Mouse (Mus musculus): ENCODE results near the gene Col27a1. TPM values are rescaled to one million over a fixed set of nuclear protein-coding genes. Genes with fewer than 3 reads are reported as not detected.

The Col27a1 gene
- total RNA-seq, 2 experiments from 2014 or later = 3.3 to 4.0 TPM

- intact Hi-C loops (cut with DNase I) = no loop called here
- DNase-seq (ENCODE audit: low spot score in 2 of 2) = no peak
Observed at GRCm38 (mm10) chr4:63345261-63345660, 131.5 kb downstream of the Col27a1 start.

- no peak for DNase-seq (ENCODE audit: low spot score in 2 of 2)
- intact Hi-C loops (cut with DNase I) = no loop called here
Observed at GRCm38 (mm10) chr4:63346659-63347058, 132.9 kb downstream of the Col27a1 start.

DNA sequence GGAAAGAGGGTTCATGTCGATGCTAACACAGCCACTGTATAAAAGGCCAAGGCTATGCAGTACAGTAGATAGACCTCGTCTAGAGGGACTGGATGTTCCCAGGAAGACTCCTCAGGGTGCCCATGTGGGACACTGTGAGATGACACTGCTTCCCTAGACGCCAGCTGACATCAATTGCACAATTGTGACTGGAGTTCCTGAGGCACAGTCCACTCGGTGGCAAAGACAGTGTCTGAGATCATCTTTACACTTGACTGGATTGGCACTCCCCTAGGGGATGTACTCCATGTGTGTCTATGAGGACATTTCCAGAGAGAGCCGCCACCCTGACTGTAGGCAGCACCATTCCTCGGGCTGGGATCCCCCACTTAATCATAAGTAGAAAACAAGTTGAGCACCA lies 134.7 kb downstream of the Col27a1 start:
- intact Hi-C loops (cut with DNase I) = no loop called here
- DNase-seq (ENCODE audit: low spot score in 2 of 2) = no peak

- intact Hi-C loops (cut with DNase I) = no loop called here
Observed at GRCm38 (mm10) chr4:63355877-63356665, 142.3 kb downstream of the Col27a1 start, which contains the start of gene Orm3. TSS of gene Orm3 (plus strand) at chr4:63356162.

GRCm38 (mm10) chr4:63356981-63357570 lies 143.3 kb downstream of the Col27a1 start:
- no peak for DNase-seq (ENCODE audit: low spot score in 2 of 2)
- intact Hi-C loops (cut with DNase I) = no loop called here

More at GRCm38 (mm10) chr4:63355877-63356665, 142.3 kb downstream of the Col27a1 start, which contains the start of gene Orm3:
- DNase-seq (ENCODE audit: low spot score in 2 of 2) = no peak

DNA sequence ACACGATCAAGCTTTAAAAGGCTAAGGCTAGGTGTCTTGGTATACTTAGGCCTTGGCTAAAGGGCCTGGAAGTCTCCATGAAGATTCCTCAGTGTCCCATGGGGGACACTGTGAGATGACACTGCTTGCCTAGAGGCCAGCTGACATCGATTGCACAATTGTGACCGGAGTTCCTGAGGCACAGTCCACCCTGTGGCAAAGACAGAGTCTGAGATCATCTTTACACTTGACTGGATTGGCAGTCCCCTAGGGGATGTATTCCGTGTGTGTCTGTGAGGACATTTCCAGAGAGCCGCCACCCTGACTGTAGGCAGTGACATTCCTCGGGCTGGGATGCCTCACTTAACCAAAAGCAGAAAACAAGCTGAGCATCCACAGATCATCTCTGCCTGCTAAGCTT lies 146.1 kb downstream of the Col27a1 start:
- DNase-seq (ENCODE audit: low spot score in 2 of 2) = no peak
- intact Hi-C loops (cut with DNase I) = no loop called here

DNA sequence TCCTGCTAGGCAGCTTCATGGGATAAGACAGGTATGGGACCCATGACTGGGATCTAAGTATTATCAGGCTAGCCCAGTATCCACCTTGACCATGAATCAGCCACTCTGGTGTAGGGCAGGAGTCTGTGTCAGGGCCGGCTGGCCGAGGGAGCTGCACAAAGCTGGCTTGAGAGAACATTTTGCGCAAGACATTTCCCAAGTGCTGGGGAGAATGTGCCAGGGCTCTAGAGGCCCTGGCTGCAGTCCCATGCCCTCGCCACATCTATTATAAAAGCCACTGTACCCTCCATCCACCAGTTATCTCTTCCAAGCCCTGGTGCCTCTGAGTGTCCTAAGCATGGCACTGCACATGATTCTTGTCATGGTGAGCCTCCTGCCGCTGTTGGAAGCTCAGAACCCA lies 148.3 kb downstream of the Col27a1 start, which contains the start of gene Orm2:
Orm2 (plus strand) TSS at position 300 of the 400 bp plus-strand sequence.
- no peak for DNase-seq (ENCODE audit: low spot score in 2 of 2)
- intact Hi-C loops (cut with DNase I) = no loop called here

- peak; percentile 86 to 92 for DNase-seq (ENCODE audit: low spot score in 2 of 2)
- intact Hi-C loops (cut with DNase I) = loop anchor here (2.0 to 5.0 kb wide), 4 partner anchors 40 to 1124 kb away; no protein-coding TSS in a partner anchor
Observed at GRCm38 (mm10) chr4:63368577-63368976, 154.8 kb downstream of the Col27a1 start.

DNA sequence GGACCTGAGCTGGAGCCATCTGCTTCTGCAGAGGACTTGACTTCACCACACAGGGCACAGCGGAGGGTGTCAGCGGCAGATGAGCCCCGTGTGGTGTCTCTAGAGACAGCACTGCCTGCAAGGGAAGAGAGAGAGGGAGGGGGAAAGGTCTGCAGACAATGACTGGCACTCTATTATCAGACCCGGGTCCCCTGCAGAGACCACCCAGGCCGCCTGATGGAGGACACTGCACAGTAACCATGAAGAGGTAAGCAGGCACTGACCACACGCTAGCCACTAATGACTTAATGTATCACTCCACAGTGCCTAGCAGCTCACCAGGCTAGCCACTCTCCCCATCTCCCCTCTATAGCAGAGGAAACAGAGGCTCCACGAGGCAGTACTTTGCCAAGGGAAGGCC lies 157.1 kb downstream of the Col27a1 start:
- intact Hi-C loops (cut with DNase I) = no loop called here
- DNase-seq (ENCODE audit: low spot score in 2 of 2) = no peak

DNA sequence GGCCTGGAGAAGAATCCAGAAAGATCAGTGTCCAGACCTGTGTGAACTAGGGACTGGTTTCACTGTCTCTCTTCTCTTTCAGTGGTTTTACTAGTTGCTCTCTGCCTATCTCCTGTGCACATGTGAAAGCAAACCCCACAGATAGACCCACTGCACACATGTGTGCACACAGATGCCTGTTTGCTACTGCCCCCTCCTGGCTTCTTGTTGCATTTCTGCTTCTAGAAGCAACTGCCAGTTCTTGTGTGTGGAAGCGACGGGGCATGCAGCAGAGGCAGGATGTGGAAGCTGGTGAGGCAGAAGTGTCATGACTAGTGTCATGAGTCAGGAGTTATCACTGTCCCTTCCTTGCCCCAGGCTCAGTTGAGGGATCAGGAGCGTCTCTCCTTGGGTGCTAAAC lies 158.1 kb downstream of the Col27a1 start:
- DNase-seq (ENCODE audit: low spot score in 2 of 2) = peak in 1 of 2 experiments; percentile 27
- intact Hi-C loops (cut with DNase I) = no loop called here

GRCm38 (mm10) chr4:63373404-63373803 lies 159.6 kb downstream of the Col27a1 start:
- DNase-seq (ENCODE audit: low spot score in 2 of 2) = no peak
- intact Hi-C loops (cut with DNase I) = no loop called here

- intact Hi-C loops (cut with DNase I) = no loop called here
- no peak for DNase-seq (ENCODE audit: low spot score in 2 of 2)
Observed at GRCm38 (mm10) chr4:63374331-63374730, 160.5 kb downstream of the Col27a1 start.

GRCm38 (mm10) chr4:63375367-63375766 lies 161.6 kb downstream of the Col27a1 start:
- no peak for DNase-seq (ENCODE audit: low spot score in 2 of 2)
- intact Hi-C loops (cut with DNase I) = no loop called here

DNA sequence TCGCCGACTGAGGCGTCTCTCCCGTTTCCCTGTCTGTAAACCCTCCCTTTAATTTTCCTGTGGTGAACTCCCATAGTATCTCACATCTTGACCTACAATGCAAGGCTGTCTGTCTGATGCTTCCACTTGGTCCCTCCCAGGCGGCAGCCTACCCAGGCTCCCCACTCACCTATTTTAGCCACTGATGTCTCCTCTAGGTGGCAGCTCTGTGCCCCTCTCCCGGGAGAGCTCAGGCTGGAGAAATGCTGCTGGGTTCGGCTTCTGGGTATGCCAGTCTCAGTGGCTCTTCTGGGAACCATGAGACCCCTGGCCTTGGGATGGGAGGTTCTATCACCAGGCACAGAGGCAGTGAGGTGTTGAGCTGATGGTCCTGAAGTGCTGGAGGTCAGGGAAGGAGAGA lies 163.7 kb downstream of the Col27a1 start:
- intact Hi-C loops (cut with DNase I) = no loop called here
- no peak for DNase-seq (ENCODE audit: low spot score in 2 of 2)

- intact Hi-C loops (cut with DNase I) = no loop called here
- DNase-seq (ENCODE audit: low spot score in 2 of 2) = no peak
Observed at GRCm38 (mm10) chr4:63382676-63383369, 169.0 kb downstream of the Col27a1 start.

DNA sequence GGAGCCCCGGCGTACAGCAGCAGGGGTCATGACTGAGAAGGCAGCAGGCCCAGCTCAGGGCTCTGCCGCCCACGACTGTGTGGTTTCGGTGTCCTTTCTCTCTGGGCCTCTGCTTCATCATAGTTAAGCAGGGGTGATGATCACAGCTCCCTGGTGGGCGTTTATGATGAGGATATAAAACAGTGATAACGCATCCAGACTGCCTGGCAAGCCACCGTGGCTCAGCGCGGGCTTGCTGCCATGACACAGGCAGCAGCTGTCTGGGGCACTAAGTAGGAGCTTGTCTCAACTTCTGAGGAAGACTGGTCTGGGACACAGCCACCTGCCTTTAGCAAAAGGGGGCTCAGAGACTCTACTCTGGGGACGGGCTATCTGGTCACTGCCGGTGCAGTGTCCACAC lies 169.7 kb downstream of the Col27a1 start:
- intact Hi-C loops (cut with DNase I) = no loop called here
- DNase-seq (ENCODE audit: low spot score in 2 of 2) = no peak

DNA sequence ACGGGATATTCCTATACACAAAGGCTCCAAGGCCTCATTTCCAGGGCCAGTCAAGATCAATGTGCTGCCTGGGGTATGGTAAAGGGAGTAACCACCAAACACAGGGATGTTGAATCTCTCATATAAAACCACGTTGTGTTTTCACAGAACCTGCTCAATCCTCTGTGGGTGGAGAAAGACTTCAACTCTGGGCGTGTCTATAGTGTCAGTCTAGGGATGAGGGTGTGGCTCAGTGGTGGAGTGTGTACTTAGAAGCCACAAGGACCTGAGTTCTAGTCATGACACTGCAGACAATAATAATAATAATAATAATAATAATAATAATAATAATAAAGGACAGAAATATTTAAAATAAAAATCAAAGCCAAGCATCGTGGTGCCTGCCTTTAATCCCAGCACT lies 170.5 kb downstream of the Col27a1 start:
- intact Hi-C loops (cut with DNase I) = no loop called here
- no peak for DNase-seq (ENCODE audit: low spot score in 2 of 2)

Data from left cerebral cortex, postnatal 25 days (tissue).